Mouse (Mus musculus): ENCODE data around the gene Odf2l.
A peak's percentile ranks its signal among the peaks of the same experiment; 100 is the strongest.

Gene Odf2l

GRCm38 (mm10) chr3:145140236-145140635 lies 21.8 kb downstream of the Odf2l start:
- DNase-seq (ENCODE audit: low spot score in 2 of 2): no peak

- no peak for DNase-seq (ENCODE audit: low spot score in 2 of 2)
Observed at GRCm38 (mm10) chr3:145142925-145143324, 24.5 kb downstream of the Odf2l start.

DNA sequence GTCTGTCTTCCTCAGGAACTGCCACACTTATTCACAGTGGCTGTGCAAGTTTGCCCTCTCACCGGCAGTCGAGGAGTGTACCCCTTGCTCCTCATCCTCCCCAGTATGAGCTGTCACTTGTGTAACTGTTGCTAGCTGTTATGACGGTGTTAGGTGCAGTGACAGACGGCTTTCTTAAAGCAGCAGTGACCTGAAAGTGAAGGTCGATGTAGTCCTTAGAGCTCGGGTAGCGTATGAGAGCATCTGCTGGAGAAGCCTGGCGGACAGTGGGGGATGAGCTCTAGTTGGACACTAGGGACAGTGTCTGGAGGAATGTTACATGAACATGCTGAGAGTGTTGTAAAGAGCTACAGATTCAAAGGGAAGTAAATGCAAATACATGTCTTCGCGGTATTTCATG lies 25.5 kb downstream of the Odf2l start:
- no peak for DNase-seq (ENCODE audit: low spot score in 2 of 2)

DNA sequence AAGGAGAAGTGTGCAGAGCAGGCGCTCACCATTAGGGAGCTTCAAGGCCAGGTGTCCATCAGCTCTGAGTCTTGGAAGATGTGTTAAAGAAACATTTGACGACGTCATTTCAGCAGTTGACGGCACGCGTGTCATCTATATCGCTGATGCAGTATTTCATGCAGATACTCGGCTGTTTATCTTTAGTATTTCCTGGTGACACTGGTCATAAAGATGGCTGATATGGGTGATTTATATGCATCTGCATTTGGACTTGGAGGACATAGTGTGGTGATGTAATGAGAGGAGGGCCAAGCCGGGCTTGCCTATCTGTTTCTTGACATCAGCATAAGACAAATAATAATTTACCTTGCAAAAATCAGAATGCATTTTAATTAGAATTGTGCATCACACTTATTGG lies 28.5 kb downstream of the Odf2l start:
- no peak for DNase-seq (ENCODE audit: low spot score in 2 of 2)

DNA sequence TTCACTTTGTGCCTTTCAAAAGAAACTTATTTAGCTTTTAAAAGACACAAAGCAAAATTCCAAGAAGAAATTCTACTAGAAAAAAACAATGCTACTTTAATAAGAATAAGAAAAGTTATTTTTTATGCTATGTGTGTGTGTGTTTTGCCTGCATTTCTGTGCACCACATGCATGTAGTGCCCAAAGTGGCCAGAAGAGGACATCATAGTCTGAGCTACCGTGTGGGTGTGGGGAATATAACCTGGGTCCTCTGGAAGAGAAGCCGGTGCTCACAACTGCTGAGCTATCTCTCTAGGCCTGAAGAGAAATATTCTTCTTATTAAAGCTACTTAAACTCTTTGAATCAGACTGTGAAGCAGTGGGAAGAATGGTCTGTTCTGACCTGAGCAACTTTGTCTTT lies 29.1 kb downstream of the Odf2l start:
- DNase-seq (ENCODE audit: low spot score in 2 of 2): peak in 1 of 2 experiments; percentile 4

- no peak for DNase-seq (ENCODE audit: low spot score in 2 of 2)
Observed at GRCm38 (mm10) chr3:145147952-145148351, 29.6 kb downstream of the Odf2l start.

DNA sequence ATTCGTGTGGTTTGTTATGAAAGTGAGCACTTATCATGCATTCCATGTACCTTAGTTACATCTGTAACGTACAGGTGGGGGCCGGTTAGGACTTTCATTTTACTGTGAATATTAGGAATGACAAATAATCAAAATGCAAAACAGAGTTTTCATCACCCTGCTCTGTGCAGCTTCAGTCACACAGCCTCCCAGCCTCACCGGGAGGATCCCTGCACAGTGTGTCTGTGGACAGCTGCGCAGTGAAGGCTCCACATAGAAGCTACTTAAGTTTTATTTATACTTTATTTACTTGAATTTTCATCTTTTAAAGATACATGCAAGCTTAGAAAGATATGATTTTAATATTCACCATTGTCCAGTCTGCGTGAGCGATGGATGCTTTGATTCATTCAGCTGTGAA lies 32.7 kb downstream of the Odf2l start:
- DNase-seq (ENCODE audit: low spot score in 2 of 2): no peak

GRCm38 (mm10) chr3:145151933-145152332 lies 33.5 kb downstream of the Odf2l start:
- no peak for DNase-seq (ENCODE audit: low spot score in 2 of 2)

DNA sequence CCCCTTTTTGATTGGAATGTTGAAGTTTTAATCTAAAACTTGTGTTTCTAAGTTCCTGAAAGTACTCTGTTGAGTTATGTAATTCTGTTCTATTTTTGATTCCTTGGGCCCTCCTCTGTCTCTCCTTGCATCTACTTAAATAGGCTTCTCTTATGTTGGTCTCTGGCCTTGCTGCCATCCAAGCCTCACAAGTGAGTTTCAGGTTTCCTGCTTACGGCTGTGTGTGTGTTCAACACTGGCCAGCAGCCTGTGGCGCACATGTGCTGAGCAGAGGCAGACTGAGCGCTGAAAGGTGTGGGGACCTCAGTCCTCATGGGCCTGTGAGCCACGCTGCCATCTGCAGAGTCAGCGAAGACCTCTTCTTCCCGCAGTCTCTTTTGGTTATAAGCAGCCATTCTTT lies 38.5 kb downstream of the Odf2l start:
- no peak for DNase-seq (ENCODE audit: low spot score in 2 of 2)

DNA sequence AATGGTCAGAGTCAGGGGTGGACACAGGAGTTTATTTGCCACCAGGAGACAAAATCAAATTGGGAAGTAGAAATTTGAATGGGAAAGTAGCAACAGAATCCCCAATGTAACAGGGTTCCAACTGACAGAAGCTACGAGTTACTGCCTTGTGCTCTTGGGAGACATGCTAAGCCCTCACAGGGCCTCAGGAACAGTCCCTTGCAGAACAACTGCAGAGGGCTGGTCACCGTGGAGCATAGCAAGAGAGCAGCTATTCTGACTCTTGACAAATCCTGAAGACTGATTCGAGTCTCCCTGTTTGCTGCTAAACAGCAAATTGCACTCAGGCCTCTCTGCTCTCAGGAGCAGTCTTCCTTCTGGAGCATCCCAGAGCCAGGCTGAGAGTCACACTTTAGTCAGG lies 40.1 kb downstream of the Odf2l start:
- DNase-seq (ENCODE audit: low spot score in 2 of 2): no peak

GRCm38 (mm10) chr3:145166741-145167140 lies 48.4 kb downstream of the Odf2l start:
- no peak for DNase-seq (ENCODE audit: low spot score in 2 of 2)

- no peak for DNase-seq (ENCODE audit: low spot score in 2 of 2)
Observed at GRCm38 (mm10) chr3:145167766-145168165, 49.4 kb downstream of the Odf2l start.

GRCm38 (mm10) chr3:145168844-145169696 lies 50.7 kb downstream of the Odf2l start:
- DNase-seq (ENCODE audit: low spot score in 2 of 2): no peak

- DNase-seq (ENCODE audit: low spot score in 2 of 2): no peak
Observed at GRCm38 (mm10) chr3:145170028-145170427, 51.6 kb downstream of the Odf2l start.

- DNase-seq (ENCODE audit: low spot score in 2 of 2): no peak
Observed at GRCm38 (mm10) chr3:145170604-145171389, 52.4 kb downstream of the Odf2l start.

DNA sequence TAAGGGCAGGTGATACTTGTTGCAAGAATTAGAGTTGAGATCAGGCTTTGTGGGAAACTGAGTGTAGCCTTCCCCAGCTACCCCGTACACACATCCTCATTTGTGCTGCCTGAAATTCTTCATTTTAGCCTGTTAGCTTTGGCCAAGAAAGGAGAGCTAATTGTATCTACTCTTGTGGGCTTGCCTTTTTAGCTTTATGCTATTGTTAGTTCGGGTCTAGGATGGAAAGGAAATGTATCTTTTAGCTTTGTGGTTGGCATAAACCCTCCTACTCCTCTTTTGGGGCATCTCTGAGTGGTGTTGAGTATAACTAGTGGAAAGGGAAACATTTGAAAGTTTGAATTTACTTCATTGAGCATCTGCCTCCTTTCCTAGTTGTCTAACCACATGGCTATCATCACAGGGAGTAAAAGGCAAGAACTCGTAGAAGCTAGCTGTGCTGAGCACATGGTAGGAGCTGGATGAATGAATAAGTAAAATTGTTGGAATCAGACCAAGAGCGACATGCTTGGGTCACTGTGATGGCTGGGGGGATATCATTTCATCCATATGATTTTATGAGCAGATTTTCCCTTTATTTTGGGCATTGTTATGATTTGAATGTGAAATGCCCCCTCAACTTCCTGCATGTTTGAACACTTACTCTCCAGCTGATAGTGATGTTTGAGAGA lies 53.1 kb downstream of the Odf2l start:
- no peak for DNase-seq (ENCODE audit: low spot score in 2 of 2)

DNA sequence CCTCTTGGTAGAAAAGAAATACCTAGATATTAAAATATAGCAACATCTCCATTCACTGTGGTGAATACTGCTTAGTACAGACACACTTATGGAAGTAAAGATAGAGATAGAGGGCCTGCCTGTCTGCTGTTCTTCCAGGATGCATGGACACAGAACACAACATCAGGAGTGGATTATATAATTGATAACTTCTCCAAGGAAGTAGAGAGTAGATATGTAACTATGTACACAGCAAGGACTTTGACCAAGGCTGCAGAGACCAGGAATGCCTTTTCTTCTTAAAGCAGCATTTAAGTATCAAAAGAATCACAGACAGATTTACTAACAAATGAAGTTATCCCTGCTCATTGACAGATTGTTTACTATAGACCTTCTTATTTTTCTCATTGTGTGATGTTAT lies 66.3 kb downstream of the Odf2l start:
- DNase-seq (ENCODE audit: low spot score in 2 of 2): no peak

GRCm38 (mm10) chr3:145191972-145192371 lies 73.6 kb downstream of the Odf2l start:
- DNase-seq (ENCODE audit: low spot score in 2 of 2): no peak

DNA sequence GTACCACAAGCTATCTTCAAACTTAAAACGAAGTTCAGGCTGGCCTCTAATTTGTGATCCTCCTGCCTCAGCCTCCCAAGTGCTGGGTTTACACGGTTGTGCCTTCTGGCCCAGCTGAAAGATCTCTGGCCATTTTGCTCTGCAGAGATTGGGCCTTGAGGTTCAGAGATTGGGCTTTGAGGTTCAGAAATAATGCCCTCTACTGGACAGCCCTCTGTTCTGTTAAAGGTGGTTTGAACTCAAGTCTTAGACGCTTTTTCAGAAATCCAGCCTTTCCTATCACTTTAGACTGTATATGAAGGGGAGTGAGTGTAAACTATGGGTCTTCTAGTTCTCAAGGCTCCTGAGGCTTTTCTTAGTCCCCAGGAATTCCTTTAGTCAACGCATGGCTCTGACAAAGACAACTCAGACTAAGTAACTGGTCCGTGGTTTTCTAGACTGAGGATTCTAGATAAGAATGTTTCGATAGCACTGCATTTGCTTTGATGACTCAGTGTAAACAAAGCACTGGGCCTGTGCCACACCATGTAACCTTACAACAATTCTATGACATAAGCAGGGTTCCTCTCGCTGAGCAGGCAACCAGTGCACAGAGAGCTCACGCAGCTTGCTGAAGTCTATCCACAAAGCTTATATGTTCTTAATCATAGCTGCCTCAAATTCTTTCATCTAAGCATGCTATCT lies 77.0 kb downstream of the Odf2l start:
- DNase-seq (ENCODE audit: low spot score in 2 of 2): no peak

DNA sequence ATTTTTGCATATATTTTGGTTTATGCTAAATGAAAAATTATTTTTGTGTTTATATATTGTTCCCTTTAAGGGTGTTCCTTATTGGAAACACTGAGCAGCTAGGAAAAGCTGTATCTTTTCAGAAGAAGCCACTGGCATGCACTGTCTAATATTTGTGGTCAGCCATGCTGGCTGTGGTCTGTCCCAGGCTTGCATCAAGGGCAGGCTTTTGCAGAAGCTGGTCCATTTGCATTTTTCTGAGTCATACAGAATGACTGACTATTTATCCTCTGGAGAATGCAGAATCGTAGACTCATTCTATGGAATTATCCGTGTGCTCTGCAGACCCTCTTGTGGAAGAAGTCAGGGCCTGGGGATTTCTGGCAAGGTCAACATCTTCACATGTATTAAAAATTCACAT lies 79.7 kb downstream of the Odf2l start:
- DNase-seq (ENCODE audit: low spot score in 2 of 2): no peak
